Mouse (Mus musculus) embryo, embryonic 11 days (tissue): Measurements from ENCODE around the gene Frem2.

ENCODE experiments used
- DNase-seq: peaks from one replicate; pipeline ENCODE4 v3.0.0-alpha.2; 2015

Frem2 gene

GRCm38 (mm10) chr3:53555031-53555952 lies 101.9 kb downstream of the Frem2 start:
- no peak for DNase-seq

GRCm38 (mm10) chr3:53552691-53553090 lies 104.5 kb downstream of the Frem2 start:
- DNase-seq = no peak

GRCm38 (mm10) chr3:53532091-53532490 lies 125.1 kb downstream of the Frem2 start:
- DNase-seq = no peak

GRCm38 (mm10) chr3:53530305-53530704 lies 126.8 kb downstream of the Frem2 start:
- no peak for DNase-seq

- DNase-seq = peak; percentile 91
Measured at GRCm38 (mm10) chr3:53525737-53526136, 131.4 kb downstream of the Frem2 start.

GRCm38 (mm10) chr3:53522794-53523193 lies 134.4 kb downstream of the Frem2 start:
- no peak for DNase-seq

- no peak for DNase-seq
Measured at GRCm38 (mm10) chr3:53514221-53515065, 142.7 kb downstream of the Frem2 start.

GRCm38 (mm10) chr3:53513096-53513495 lies 144.1 kb downstream of the Frem2 start:
- DNase-seq = no peak

- DNase-seq = peak; percentile 18
Measured at GRCm38 (mm10) chr3:53502428-53502827, 154.7 kb downstream of the Frem2 start.

GRCm38 (mm10) chr3:53498351-53498905 lies 158.7 kb downstream of the Frem2 start:
- no peak for DNase-seq

GRCm38 (mm10) chr3:53488353-53488752 lies 168.8 kb downstream of the Frem2 start, which contains the start of gene Stoml3:
TSS of gene Stoml3 (plus strand) at chr3:53488653.
- DNase-seq = no peak

GRCm38 (mm10) chr3:53486996-53487576 lies 170.1 kb downstream of the Frem2 start:
- DNase-seq = no peak

- no peak for DNase-seq
Measured at GRCm38 (mm10) chr3:53486561-53486960, 170.6 kb downstream of the Frem2 start.

GRCm38 (mm10) chr3:53483414-53484059 lies 173.6 kb downstream of the Frem2 start:
- no peak for DNase-seq

GRCm38 (mm10) chr3:53478419-53479046 lies 178.6 kb downstream of the Frem2 start:
- no peak for DNase-seq

GRCm38 (mm10) chr3:53477468-53477867 lies 179.7 kb downstream of the Frem2 start:
- no peak for DNase-seq

- DNase-seq = peak; percentile 56
Measured at GRCm38 (mm10) chr3:53475889-53476288, 181.3 kb downstream of the Frem2 start.

GRCm38 (mm10) chr3:53474179-53474578 lies 183.0 kb downstream of the Frem2 start:
- DNase-seq = no peak

- no peak for DNase-seq
Measured at GRCm38 (mm10) chr3:53472061-53472460, 185.1 kb downstream of the Frem2 start.

- no peak for DNase-seq
Measured at GRCm38 (mm10) chr3:53469650-53470049, 187.5 kb downstream of the Frem2 start.

GRCm38 (mm10) chr3:53467356-53467755 lies 189.8 kb downstream of the Frem2 start:
- no peak for DNase-seq

- DNase-seq = peak; percentile 21
Measured at GRCm38 (mm10) chr3:53466481-53466880, 190.7 kb downstream of the Frem2 start.
